In the genomic region with DNA sequence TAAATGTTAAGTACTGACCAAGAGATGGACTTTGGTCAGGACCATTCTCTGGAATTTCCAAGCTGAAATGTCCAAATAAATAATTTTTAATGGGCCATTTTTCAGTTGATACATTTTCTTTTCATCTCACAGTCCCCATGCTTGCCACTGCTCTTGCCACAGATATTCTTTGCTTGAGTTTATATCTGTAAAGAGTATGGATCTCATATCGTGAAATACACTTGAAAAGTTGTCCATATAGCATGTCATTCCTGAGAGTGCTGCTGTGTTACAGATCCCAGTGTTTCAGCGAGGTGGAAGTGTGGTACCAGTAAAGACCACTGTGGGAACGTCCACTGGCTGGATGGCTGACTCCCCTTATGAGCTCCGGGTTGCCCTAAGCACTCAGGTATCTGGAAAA, we compare ENCODE assay signal across 19 mouse cellular contexts. TPM values are rescaled to one million over a fixed set of nuclear protein-coding genes. Genes with fewer than 3 reads are reported as not detected.
DNase-seq lines count a peak whose midpoint lies in the region; ATAC-seq and TF ChIP-seq lines count a peak whose summit lies in the region.
"Had no signal": no experiment of that assay in that cellular context is flagged by ENCODE, and none has a peak within 500 bp of the region (broad histone marks: within the 10 kb centered on the region; RNA-seq: fewer than 3 reads in every experiment).

Gene Capn3 (plus strand): TSS at position 301 of the 400 bp plus-strand sequence.

- H3K4me3 ChIP-seq in heart, embryonic 12.5 days, result no peak within 1 kb of the TSS
- H3K4me3 ChIP-seq in megakaryocyte, embryonic 14.5 days (replicated peaks), result no peak within 1 kb of the TSS
- H3K4me3 ChIP-seq in olfactory bulb, adult 2 months (ENCODE audit: insufficient read depth, low read depth, low read length), result no peak within 1 kb of the TSS
- H3K4me3 ChIP-seq in hindbrain, embryonic 13.5 days, result no peak within 1 kb of the TSS
- H3K4me3 ChIP-seq: forebrain, embryonic 12.5 days; limb, embryonic 13.5 days; liver, embryonic 13.5 days had no signal

- no peak within 1 kb of the TSS for H3K4me2 ChIP-seq in heart, embryonic 12.5 days
- H3K4me2 ChIP-seq in hindbrain, embryonic 13.5 days, result no peak within 1 kb of the TSS
- H3K4me2 ChIP-seq: forebrain, embryonic 12.5 days; limb, embryonic 13.5 days; liver, embryonic 13.5 days; lung, embryonic 14.5 days; midbrain, embryonic 11.5 days had no signal

- H3K9me3 ChIP-seq in heart, embryonic 12.5 days (replicated peaks), result no peaks in the 10 kb centered on the region; the same call in 1 of the 2 replicates
- peaks cover 4% of the 10 kb centered on the region for H3K9me3 ChIP-seq in megakaryocyte, embryonic 14.5 days
- peaks cover 3% of the 10 kb centered on the region; the same call in 1 of the 2 replicates for H3K9me3 ChIP-seq in hindbrain, embryonic 13.5 days
- H3K9me3 ChIP-seq: forebrain, embryonic 12.5 days; G1E; liver, embryonic 13.5 days had no signal

- H3K27ac ChIP-seq in heart, embryonic 12.5 days (ENCODE audit: poor library complexity, severe bottlenecking), result no peak within 1 kb of the TSS
- H3K27ac ChIP-seq in olfactory bulb, adult 2 months (ENCODE audit: insufficient read depth, low read depth, low read length), result no peak within 1 kb of the TSS
- no peak within 1 kb of the TSS for H3K27ac ChIP-seq in hindbrain, embryonic 13.5 days
- H3K27ac ChIP-seq: forebrain, embryonic 12.5 days; limb, embryonic 13.5 days; liver, embryonic 13.5 days had no signal

- no peak for TF ChIP-seq POLR2A in olfactory bulb, adult 2 months (IDR thresholded peaks at IDR 0.05; ENCODE audit: insufficient read depth, low read depth, low read length)

- no peak for TF ChIP-seq CTCF in olfactory bulb, adult 2 months (IDR thresholded peaks at IDR 0.05; ENCODE audit: insufficient read depth, low read depth, low read length)

- no peak within 1 kb of the TSS for H3K9ac ChIP-seq in heart, embryonic 12.5 days
- H3K9ac ChIP-seq in hindbrain, embryonic 13.5 days, result no peak within 1 kb of the TSS
- H3K9ac ChIP-seq: forebrain, embryonic 12.5 days; limb, embryonic 13.5 days; liver, embryonic 13.5 days; lung, embryonic 14.5 days had no signal

- peak; percentile 62 for DNase-seq in heart, adult 11 months
- DNase-seq in gastrocnemius, postnatal 14 days, result no peak
- DNase-seq in kidney, adult 8-10 months, result no peak
- DNase-seq: cerebellum, adult 8-10 months; kidney, adult 18-20 months; kidney, postnatal 36 days; liver, embryonic 13.5 days; lung, embryonic 14.5 days; lung, postnatal 4 days; right cerebral cortex, postnatal 4 days had no signal

- intact Hi-C loops in gastrocnemius, postnatal 14 days (cut with DNase I; ENCODE audit: low total_unique reads), result no loop called here

- H3K4me1 ChIP-seq in heart, embryonic 12.5 days (replicated peaks), result 0 out of 2 replicates have a peak, but pooled peaks cover 8% of the 10 kb centered on the region
- peaks cover 35% of the 10 kb centered on the region for H3K4me1 ChIP-seq in megakaryocyte, embryonic 14.5 days
- no peaks in the 10 kb centered on the region for H3K4me1 ChIP-seq in olfactory bulb, adult 2 months (ENCODE audit: control insufficient read depth, insufficient read depth, low read length)
- H3K4me1 ChIP-seq in hindbrain, embryonic 13.5 days (replicated peaks), result no peaks in the 10 kb centered on the region
- H3K4me1 ChIP-seq: forebrain, embryonic 12.5 days; limb, embryonic 13.5 days; liver, embryonic 13.5 days had no signal

- 72% methylated on average over 4 of the region's 4 CpGs for WGBS in heart, embryonic 12.5 days
- WGBS in olfactory bulb, adult 2 months, result 82% methylated on average over 4 of the region's 4 CpGs
- WGBS in hindbrain, embryonic 13.5 days, result 77% methylated on average over 4 of the region's 4 CpGs

- ATAC-seq in heart, embryonic 12.5 days (ENCODE audit: insufficient number of reproducible peaks, low FRiP score), result no peak
- no peak for ATAC-seq in megakaryocyte, adult 5-6 weeks (ENCODE audit: poor library complexity, severe bottlenecking)
- no peak for ATAC-seq in hindbrain, embryonic 13.5 days (ENCODE audit: low FRiP score)

- H3K36me3 ChIP-seq in heart, embryonic 12.5 days, result peaks cover 3% of the 10 kb centered on the region; the same call in 1 of the 2 replicates
- H3K36me3 ChIP-seq in megakaryocyte, embryonic 14.5 days (replicated peaks; ENCODE audit: low read length), result peaks cover 62% of the 10 kb centered on the region
- H3K36me3 ChIP-seq in hindbrain, embryonic 13.5 days, result no peaks in the 10 kb centered on the region
- H3K36me3 ChIP-seq: forebrain, embryonic 12.5 days; G1E; limb, embryonic 13.5 days; liver, embryonic 13.5 days had no signal

- H3K27me3 ChIP-seq in heart, embryonic 12.5 days (replicated peaks), result no peaks in the 10 kb centered on the region
- no peaks in the 10 kb centered on the region for H3K27me3 ChIP-seq in megakaryocyte, embryonic 14.5 days (replicated peaks)
- H3K27me3 ChIP-seq in hindbrain, embryonic 13.5 days, result no peaks in the 10 kb centered on the region
- H3K27me3 ChIP-seq: forebrain, embryonic 12.5 days; limb, embryonic 13.5 days; liver, embryonic 13.5 days had no signal

RNA-seq across cellular contexts. Expression of gene Capn3, which starts in this region (rescaled TPM):
- polyA plus RNA-seq in heart, embryonic 12.5 days (2016; fragmentation: Nextera tagmentation; extraction: Ambion mirVana), result 3.9 and 6.1 TPM in 2 replicates
- polyA plus RNA-seq in megakaryocyte, embryonic 14.5 days (2012; ENCODE audit: insufficient read depth, low replicate concordance), result 9.7 and 29.4 TPM in 2 replicates
- 0.41 and 1.2 TPM in 2 replicates for total RNA-seq in megakaryocyte, adult 5-6 weeks (2015)
- total RNA-seq in megakaryocyte, adult 5-6 weeks (2017), result 0.15 TPM in 1 of 2 replicates, not detected in the other
- total RNA-seq in gastrocnemius, postnatal 14 days (2021), result 10 to 100 TPM; 88.0 to 92.1 TPM
- not detected in 2 replicates for polyA plus RNA-seq in olfactory bulb, adult 2 months (2012; ENCODE audit: insufficient read depth, insufficient read length, low replicate concordance, missing spikeins)
- 1.5 and 1.6 TPM in 2 replicates for polyA plus RNA-seq in hindbrain, embryonic 13.5 days (2015; fragmentation: Nextera tagmentation; extraction: Ambion mirVana)
- polyA plus RNA-seq: G1E had no signal

Comparison
In these comparisons a context has a peak if more than half of its experiments do, and no peak if none do; other contexts are left out.
1. RNA of gene Capn3 (total RNA-seq): 88.0 to 92.1 TPM in gastrocnemius, postnatal 14 days; 0.15 to 1.2 TPM in megakaryocyte, adult 5-6 weeks; every median in the first group is over 10 times any median in the second.